Mouse (Mus musculus) heart, embryonic 15.5 days (tissue): ENCODE data around the gene Fam240a. TPM values are rescaled to one million over a fixed set of nuclear protein-coding genes. Genes with fewer than 3 reads are reported as not detected.

ENCODE experiments used
- ATAC-seq: fragments of 200-750 bp; cut with Nextera tagmentation; replicated peaks from 2 replicates; pipeline ENCODE4 v1.8.0; 2017; ENCODE audit warnings: low read depth, moderate TSS enrichment; ENCODE audit not compliant: insufficient number of reproducible peaks, insufficient read depth, low FRiP score
- H3K27ac ChIP-seq: fragments of 300-500 bp; sonication (generic); 2 replicates; pipeline ENCODE4 v1.5.1; 2015; ENCODE audit warnings: mild to moderate bottlenecking, inconsistent platforms
- H3K27me3 ChIP-seq: fragments of 300-500 bp; sonication (generic); 2 replicates; pipeline ENCODE4 v1.6.1; 2015; ENCODE audit warnings: inconsistent platforms
- H3K36me3 ChIP-seq: fragments of 300-500 bp; sonication (generic); 2 replicates; pipeline ENCODE4 v1.6.1; 2015; ENCODE audit warnings: mild to moderate bottlenecking, inconsistent platforms
- H3K4me1 ChIP-seq: fragments of 300-500 bp; sonication (generic); replicated peaks from 2 replicates; pipeline ENCODE4 v1.6.1; 2015; ENCODE audit warnings: inconsistent platforms
- H3K4me2 ChIP-seq: fragments of 300-500 bp; sonication (generic); 2 replicates; pipeline ENCODE4 v1.6.1; 2015; ENCODE audit warnings: inconsistent platforms, mild to moderate bottlenecking, moderate library complexity
- H3K4me3 ChIP-seq: fragments of 300-500 bp; sonication (generic); 2 replicates; pipeline ENCODE4 v1.5.1; 2015; ENCODE audit warnings: mild to moderate bottlenecking, inconsistent platforms
- H3K9ac ChIP-seq: fragments of 300-500 bp; sonication (generic); 2 replicates; pipeline ENCODE4 v1.6.1; 2015; ENCODE audit warnings: mild to moderate bottlenecking, inconsistent platforms
- H3K9me3 ChIP-seq: fragments of 300-500 bp; sonication (generic); replicated peaks from 2 replicates; pipeline ENCODE4 v1.6.1; 2016; ENCODE audit warnings: inconsistent platforms
- WGBS: fragments of 180-500 bp; shearing (Covaris S2); methylation state at CpG from one replicate; pipeline ENCODE4 v1.1.7; 2015; ENCODE audit warnings: mixed read lengths; 5-methylcytosine and 5-hydroxymethylcytosine counted together
- polyA plus RNA-seq: library from polyadenylated mRNA; unstranded; fragments of >200 nt; fragmentation: Nextera tagmentation; extraction: Ambion mirVana; gene quantifications from 2 replicates; pipeline ENCODE4 v1.2.1, GENCODE M21; 2015

Gene Fam240a
- polyA plus RNA-seq, 1 experiment from 2014 or later: not detected

GRCm38 (mm10) chr9:110907838-110908630, 8.6 kb downstream of the Fam240a start:
- Histone ChIP-seq H3K9me3 (no peaks in the 10 kb centered on the region), H3K4me3 (no peak overlapping the region), H3K4me1 (no peaks in the 10 kb centered on the region), H3K36me3 (no peaks in the 10 kb centered on the region), H3K27ac (no peak overlapping the region), H3K4me2 (no peak overlapping the region), H3K27me3 (no peaks in the 10 kb centered on the region), H3K9ac (no peak overlapping the region)
- 74% methylated on average over 4 of the region's 4 CpGs for WGBS
- no peak for ATAC-seq

- Histone ChIP-seq H3K4me2 (no peak overlapping the region), H3K27ac (no peak overlapping the region), H3K4me1 (no peaks in the 10 kb centered on the region), H3K27me3 (no peaks in the 10 kb centered on the region), H3K4me3 (no peak overlapping the region), H3K9ac (no peak overlapping the region), H3K36me3 (no peaks in the 10 kb centered on the region), H3K9me3 (no peaks in the 10 kb centered on the region)
- WGBS: 86% methylated on average over 11 of the region's 11 CpGs
- no peak for ATAC-seq
Measured at GRCm38 (mm10) chr9:110907201-110907837, 9.3 kb downstream of the Fam240a start.

- Histone ChIP-seq H3K4me3 (no peak overlapping the region), H3K4me1 (no peaks in the 10 kb centered on the region), H3K9me3 (no peaks in the 10 kb centered on the region), H3K4me2 (no peak overlapping the region), H3K9ac (no peak overlapping the region), H3K36me3 (no peaks in the 10 kb centered on the region), H3K27ac (no peak overlapping the region), H3K27me3 (no peaks in the 10 kb centered on the region; the same call in 1 of the 2 replicates)
- WGBS: 53% methylated on average over 4 of the region's 4 CpGs
- no peak for ATAC-seq
Measured at GRCm38 (mm10) chr9:110902271-110902670, 14.4 kb downstream of the Fam240a start.

- no peak for ATAC-seq
- Histone ChIP-seq H3K4me2 (no peak overlapping the region), H3K9me3 (no peaks in the 10 kb centered on the region), H3K4me1 (peaks cover 4% of the 10 kb centered on the region), H3K27ac (no peak overlapping the region), H3K27me3 (no peaks in the 10 kb centered on the region; the same call in 1 of the 2 replicates), H3K9ac (no peak overlapping the region), H3K4me3 (no peak overlapping the region), H3K36me3 (no peaks in the 10 kb centered on the region)
- WGBS: 85% methylated on average over 6 of the region's 6 CpGs
Measured at GRCm38 (mm10) chr9:110901204-110901603, 15.5 kb downstream of the Fam240a start.

GRCm38 (mm10) chr9:110899451-110900008, 17.1 kb downstream of the Fam240a start:
- no peak overlapping the region for H3K27ac ChIP-seq
- H3K4me3 ChIP-seq: no peak overlapping the region
- no peaks in the 10 kb centered on the region for H3K36me3 ChIP-seq
- WGBS: 36% methylated on average over 10 of the region's 10 CpGs
- no peaks in the 10 kb centered on the region for H3K9me3 ChIP-seq
- no peaks in the 10 kb centered on the region; the same call in 1 of the 2 replicates for H3K27me3 ChIP-seq
- no peak overlapping the region for H3K9ac ChIP-seq
- no peak for ATAC-seq
- H3K4me1 ChIP-seq: peaks cover 10% of the 10 kb centered on the region
- no peak overlapping the region for H3K4me2 ChIP-seq

- Histone ChIP-seq H3K4me1 (peaks cover 10% of the 10 kb centered on the region), H3K27ac (no peak overlapping the region), H3K36me3 (no peaks in the 10 kb centered on the region), H3K9ac (no peak overlapping the region), H3K27me3 (no peaks in the 10 kb centered on the region; the same call in 1 of the 2 replicates), H3K9me3 (no peaks in the 10 kb centered on the region), H3K4me3 (no peak overlapping the region), H3K4me2 (0 out of 2 replicates have a peak overlapping the region, but pooled peaks have one; percentile 10)
- 19% methylated on average over 6 of the region's 6 CpGs for WGBS
- ATAC-seq: peak; percentile 29; the same call in 1 of the 2 replicates
Measured at GRCm38 (mm10) chr9:110896595-110896994, 20.1 kb downstream of the Fam240a start.

GRCm38 (mm10) chr9:110895994-110896393, 20.7 kb downstream of the Fam240a start:
- Histone ChIP-seq H3K9ac (no peak overlapping the region), H3K27me3 (no peaks in the 10 kb centered on the region; the same call in 1 of the 2 replicates), H3K4me3 (no peak overlapping the region), H3K9me3 (no peaks in the 10 kb centered on the region), H3K27ac (no peak overlapping the region), H3K4me1 (peaks cover 12% of the 10 kb centered on the region), H3K4me2 (peak overlapping the region; percentile 10; the same call in 1 of the 2 replicates), H3K36me3 (no peaks in the 10 kb centered on the region)
- no peak for ATAC-seq
- WGBS: 28% methylated on average over 7 of the region's 7 CpGs

- H3K9ac ChIP-seq: no peak overlapping the region
- ATAC-seq: no peak
- H3K36me3 ChIP-seq: no peaks in the 10 kb centered on the region
- 53% methylated on average over 5 of the region's 5 CpGs for WGBS
- H3K9me3 ChIP-seq: no peaks in the 10 kb centered on the region
- H3K27me3 ChIP-seq: no peaks in the 10 kb centered on the region; the same call in 1 of the 2 replicates
- peaks cover 14% of the 10 kb centered on the region for H3K4me1 ChIP-seq
- no peak overlapping the region for H3K27ac ChIP-seq
- H3K4me2 ChIP-seq: no peak overlapping the region
- H3K4me3 ChIP-seq: no peak overlapping the region
Measured at GRCm38 (mm10) chr9:110895507-110895906, 21.2 kb downstream of the Fam240a start.

GRCm38 (mm10) chr9:110893429-110893828, 23.2 kb downstream of the Fam240a start:
- WGBS: 77% methylated on average over 10 of the region's 10 CpGs
- Histone ChIP-seq H3K27me3 (no peaks in the 10 kb centered on the region; the same call in 1 of the 2 replicates), H3K9me3 (no peaks in the 10 kb centered on the region), H3K4me2 (no peak overlapping the region), H3K9ac (no peak overlapping the region), H3K27ac (no peak overlapping the region), H3K36me3 (no peaks in the 10 kb centered on the region), H3K4me3 (no peak overlapping the region), H3K4me1 (peaks cover 18% of the 10 kb centered on the region)
- no peak for ATAC-seq

GRCm38 (mm10) chr9:110892552-110892951, 24.1 kb downstream of the Fam240a start:
- Histone ChIP-seq H3K27ac (no peak overlapping the region), H3K4me2 (no peak overlapping the region), H3K4me1 (peaks cover 21% of the 10 kb centered on the region), H3K9me3 (no peaks in the 10 kb centered on the region), H3K36me3 (no peaks in the 10 kb centered on the region), H3K9ac (no peak overlapping the region), H3K27me3 (no peaks in the 10 kb centered on the region; the same call in 1 of the 2 replicates), H3K4me3 (no peak overlapping the region)
- no peak for ATAC-seq
- WGBS: 75% methylated on average over 3 of the region's 3 CpGs

GRCm38 (mm10) chr9:110891077-110891828, 25.4 kb downstream of the Fam240a start:
- H3K36me3 ChIP-seq: no peaks in the 10 kb centered on the region
- 65% methylated on average over 12 of the region's 12 CpGs for WGBS
- H3K27me3 ChIP-seq: no peaks in the 10 kb centered on the region
- H3K4me3 ChIP-seq: no peak overlapping the region
- no peaks in the 10 kb centered on the region for H3K9me3 ChIP-seq
- no peak overlapping the region for H3K4me2 ChIP-seq
- H3K27ac ChIP-seq: no peak overlapping the region
- H3K4me1 ChIP-seq: peaks cover 17% of the 10 kb centered on the region
- no peak for ATAC-seq
- H3K9ac ChIP-seq: no peak overlapping the region
